Mouse (Mus musculus) mature B cell (primary cell): ENCODE measurements around the gene Gbp7.
"Not testable (repeated sequence)": the region's sequence is repeated elsewhere in the genome, so short reads cannot be mapped to it uniquely, and the experiment has no call there.

ENCODE experiments used
- in situ Hi-C: fragments of 300-500 bp; cut with MboI; formaldehyde crosslinking; loops from 2 replicates; pipeline ENCODE4 v1.14.3; 2019

Gene Gbp7

DNA sequence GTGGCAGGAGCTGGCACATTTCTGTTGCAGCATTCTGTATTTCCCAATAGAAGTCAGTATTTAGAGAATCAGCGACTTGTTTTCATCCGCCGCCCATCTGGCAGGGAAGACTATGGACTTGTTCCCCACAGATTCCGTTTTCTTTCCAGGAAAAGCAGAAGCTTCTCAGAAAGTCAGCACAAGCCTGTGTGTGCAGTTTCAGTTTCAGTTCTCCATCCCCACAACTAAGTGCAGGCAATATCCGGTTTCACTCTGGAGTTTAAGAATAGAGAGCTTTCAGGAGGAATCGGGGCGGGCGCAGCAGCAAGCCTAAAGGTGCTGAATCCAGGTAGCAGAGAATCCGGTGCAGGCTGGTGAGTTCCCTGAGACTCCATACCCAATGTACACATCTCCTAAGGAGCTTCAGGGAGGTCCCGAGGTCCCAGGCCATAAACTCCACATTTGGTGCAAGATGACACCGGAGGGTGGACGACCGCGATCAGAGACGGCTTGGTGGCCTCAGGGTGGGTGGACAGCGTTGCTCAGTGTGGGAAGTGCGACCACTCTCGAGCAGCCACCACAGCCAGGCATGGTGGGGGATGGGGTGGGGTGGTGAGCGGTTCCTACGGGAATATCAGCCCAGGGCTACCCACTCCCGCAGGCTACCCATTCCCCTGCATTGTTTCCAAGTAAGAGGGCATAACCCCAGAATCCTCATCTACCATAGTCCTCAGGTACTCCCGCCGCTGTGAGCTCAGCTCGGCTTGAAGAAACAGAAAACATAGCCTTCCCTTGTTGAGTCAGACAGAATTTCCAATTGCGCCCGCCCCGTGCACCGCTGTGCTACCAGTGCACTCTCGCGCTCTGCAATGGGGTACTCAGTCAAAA is at the start of gene Gbp7:
TSS of gene Gbp7 (plus strand) at position 256 of the 867 bp plus-strand sequence.
- in situ Hi-C loops: no loop called here

DNA sequence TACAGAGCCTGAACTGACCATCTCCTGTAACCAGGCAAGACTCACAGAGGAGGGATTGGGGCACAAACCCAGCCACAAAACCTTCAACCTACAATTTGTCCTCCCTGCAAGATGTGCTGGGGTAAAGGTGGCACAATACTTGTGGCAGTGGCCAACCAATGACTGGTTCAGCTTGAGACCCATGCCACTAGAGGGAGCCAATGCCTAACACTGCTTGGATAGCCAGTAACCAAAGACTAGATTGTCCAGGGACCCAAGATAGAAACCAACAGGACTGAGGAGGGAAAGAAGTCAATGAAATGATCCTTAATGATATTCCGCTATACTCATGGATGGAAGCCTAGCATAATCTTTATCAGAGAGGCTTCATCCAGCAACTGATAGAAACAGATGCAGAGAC is 39.7 kb upstream of the Gbp7 start:
- in situ Hi-C loops: loop anchor here (5.0 to 10.0 kb wide), 3 partner anchors 74 to 214 kb away; partner anchors contain the start of genes Gbp2, Gbp3 and Kyat3

DNA sequence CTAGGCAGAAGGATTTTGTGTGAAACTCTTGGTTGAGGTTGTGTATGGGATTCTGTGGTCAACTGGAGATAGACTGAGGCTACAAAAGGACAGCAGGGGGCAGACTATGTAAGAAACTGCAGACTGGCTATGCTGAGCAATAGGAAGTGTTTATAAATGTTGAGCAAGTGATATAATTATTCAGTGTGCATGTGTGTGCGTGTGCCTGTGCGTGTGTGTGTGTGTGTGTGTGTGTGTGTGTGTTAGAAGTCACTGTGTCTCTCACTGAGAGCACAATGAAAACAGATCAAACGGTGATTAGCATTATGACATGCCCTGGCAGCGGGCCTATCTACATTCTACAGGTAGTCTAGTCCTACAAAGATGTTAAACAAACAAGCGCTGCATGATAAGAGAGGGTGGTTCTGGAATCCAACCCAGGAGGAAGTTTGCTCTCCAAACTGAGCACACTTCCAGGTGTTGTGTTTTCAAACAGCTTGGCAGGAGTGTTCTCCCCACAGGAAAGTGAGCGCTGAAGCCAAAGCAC is 36.5 kb upstream of the Gbp7 start, which contains the start of gene Gbp5:
TSS of gene Gbp5 (plus strand) at position 443 of the 526 bp plus-strand sequence.
- in situ Hi-C loops: loop anchor here (5.0 to 10.0 kb wide), 3 partner anchors 71 to 211 kb away; partner anchors contain the start of genes Gbp2, Gbp3 and Kyat3

DNA sequence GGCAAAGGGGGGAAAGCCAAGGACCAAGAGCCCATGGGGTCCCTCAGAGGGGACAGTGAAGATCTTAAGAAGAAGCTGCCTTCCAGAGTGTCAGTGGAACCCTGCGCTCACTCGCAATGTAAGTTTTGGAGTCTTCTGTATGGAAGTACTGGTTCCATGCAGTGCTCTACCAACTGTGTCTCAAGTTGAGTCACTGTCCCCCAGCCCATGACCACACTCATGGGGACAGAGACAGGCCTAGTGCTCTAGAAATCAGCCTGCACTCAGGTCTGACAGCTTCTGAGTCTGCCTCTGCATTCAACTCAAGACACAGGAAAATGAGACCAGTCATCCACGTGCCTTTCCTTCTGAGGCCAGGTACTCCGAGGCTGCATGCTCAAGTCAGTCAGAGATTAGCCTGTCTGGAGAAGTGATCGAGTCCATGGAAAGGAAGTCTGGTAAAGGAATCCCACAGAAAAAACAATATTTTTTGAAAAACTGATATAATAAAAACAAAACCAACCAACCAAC is 34.9 kb upstream of the Gbp7 start:
- in situ Hi-C loops: loop anchor here (10.0 kb wide), 2 partner anchors 70 to 210 kb away; partner anchors contain the start of genes Gbp3 and Kyat3

DNA sequence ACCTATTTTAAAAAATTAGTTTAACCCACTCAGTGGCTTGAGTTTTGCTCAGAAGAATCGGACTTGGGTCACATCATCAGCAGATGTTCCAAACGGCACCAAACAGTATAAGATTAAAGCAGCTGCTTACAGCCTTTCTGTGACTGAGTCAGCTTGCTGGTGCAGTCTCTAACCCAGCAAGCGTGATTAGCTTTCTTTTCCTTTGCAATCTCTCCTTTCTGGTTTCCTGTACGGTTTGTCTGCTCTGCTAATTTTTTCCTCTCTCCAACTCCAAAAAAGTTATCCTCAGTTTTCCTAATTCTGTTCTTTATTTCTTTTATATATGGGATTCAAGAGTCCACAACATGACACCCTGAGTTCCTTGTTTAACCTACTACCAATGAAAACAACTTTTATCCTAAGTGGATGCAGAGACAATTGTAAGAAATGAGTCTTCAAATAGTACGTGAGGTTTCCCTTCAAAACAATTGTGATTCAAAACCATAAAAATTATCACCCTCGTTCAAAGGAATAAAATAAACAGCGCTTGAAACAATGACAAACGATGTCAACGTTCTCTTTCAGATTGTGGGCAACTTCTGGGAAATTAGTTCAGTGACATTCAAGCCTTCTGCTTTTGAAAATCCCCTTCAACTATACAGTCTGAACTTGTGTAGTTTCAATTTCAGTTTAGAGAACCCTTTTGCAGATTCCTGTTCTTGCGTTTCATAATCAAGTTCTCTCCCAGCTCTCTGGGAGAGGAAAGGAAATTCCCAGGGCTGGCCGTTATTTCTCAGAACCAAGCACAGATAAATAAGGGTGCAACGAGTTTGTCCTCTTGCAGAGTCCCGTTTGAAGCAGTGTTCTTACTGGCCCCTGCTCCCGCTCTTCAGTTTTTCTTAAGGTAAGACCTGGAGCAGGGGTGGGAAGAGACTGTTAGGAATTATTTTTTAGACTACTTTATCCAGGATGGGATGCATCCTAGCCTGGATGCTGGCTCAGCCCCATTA is 33.7 kb upstream of the Gbp7 start:
- in situ Hi-C loops: loop anchor here (10.0 kb wide), 2 partner anchors 68 to 208 kb away; partner anchors contain the start of genes Gbp3 and Kyat3

DNA sequence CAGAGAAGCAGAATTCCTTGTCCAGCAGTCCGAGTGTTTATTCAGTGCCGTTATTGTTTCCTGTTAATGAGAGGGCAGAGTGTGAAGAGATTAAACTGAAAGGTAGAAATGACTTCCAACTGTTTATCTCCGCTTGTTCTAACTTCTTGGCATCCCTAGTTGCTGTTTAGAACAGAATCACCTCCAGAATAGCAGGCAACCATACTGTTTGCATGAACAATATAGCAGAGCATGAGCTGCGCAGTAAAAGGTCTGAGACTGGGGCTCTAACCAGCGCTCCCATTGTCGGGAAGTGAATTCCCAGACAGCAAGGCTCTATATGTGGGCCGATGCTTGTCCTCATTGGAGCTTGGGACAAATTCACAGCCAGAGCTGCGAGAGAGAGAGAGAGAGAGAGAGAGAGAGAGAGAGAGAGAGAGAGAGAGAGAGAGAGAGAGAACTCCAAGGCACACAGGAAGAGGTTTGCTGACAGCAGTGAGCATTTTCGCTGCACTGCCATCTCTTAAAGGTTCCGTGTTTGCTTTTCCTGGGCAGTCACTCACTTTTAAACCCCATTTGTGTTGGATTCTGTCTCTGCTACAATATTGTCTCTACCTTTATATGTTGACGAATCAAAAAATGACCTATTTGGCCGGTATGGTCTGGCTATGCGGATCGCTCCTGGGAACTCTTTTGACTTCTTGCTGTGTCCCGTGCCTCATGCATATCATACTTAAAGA is 32.9 kb upstream of the Gbp7 start:
- in situ Hi-C loops: loop anchor here (10.0 kb wide), 2 partner anchors 68 to 208 kb away; partner anchors contain the start of genes Gbp3 and Kyat3

DNA sequence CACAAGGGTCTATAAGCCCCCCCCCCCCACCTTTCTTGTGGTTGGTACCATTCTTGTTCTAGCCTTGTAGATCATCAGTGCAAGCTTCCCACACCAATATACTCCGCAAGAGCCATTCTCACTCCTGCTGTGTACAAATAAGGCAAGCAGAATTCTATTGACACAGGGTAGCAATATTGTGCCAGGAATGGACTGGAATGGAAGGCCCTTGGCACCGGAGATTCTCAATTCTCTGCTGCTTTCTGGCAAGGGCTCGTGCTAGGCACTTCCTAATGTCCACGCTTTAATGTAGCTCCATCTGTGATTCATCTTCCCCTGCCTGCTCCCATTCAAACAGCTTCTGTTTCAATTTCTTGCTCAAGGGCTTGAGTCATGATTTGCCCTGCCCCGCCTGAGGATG is 31.2 kb upstream of the Gbp7 start:
- in situ Hi-C loops: loop anchor here (10.0 kb wide), 2 partner anchors 66 to 206 kb away; partner anchors contain the start of genes Gbp3 and Kyat3

DNA sequence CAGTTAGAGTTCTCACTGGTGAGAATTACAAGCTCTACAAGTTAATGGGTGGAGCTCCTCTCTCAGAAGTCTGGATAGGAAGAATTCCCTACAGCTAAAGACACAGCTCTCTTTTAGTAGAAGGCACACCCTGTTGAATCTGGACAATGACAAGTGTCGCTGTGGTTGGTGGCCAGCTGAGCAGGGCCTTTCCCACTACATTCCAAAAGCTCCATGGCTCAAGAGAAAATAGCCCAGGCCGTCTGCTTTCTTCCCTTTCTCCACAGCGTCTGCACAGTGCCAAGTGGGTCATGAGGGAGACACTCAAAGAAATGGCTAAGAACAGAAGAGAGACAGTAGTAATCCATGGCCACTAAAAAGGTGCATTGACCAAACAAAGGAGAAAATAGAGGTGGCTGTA is 2.0 kb upstream of the Gbp7 start:
- in situ Hi-C loops: no loop called here

DNA sequence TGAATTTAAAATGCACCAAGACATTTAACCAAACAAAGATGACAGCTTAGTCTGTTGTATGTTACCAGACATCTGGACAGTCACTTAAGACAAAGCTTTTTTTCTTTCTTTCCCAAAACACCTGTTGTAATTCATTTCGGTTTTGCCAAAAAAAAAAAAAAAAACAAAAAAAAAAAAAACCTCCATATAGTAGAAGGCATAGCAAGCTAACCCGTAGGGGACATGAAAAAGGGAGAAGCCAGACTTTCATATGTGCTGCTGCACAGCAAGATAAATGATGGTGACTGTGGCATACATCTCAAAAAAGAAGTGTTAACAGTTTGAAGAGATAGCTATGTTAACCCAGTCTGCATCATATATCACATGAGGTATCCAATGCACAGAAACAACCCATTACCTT is 545 bp upstream of the Gbp7 start:
- in situ Hi-C loops: no loop called here

DNA sequence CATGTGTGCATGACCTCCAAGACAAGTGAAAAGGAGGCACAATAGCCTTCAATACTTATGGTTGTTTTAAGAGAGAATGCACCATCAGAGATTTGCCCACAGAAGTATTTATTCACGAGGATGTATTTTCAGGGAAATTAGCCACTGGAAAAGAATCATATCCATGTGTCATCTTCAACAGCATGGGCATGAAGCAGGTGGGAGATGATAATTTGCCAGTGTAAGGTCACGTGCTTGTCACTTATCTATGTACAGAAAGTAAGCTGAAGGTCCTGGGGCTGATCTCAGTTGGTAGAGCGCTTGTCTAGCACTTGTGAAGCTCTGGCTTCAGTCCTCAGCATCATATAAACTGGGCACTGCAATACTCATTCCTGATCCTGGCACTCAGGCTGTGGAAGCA is 1.5 kb downstream of the Gbp7 start:
- in situ Hi-C loops: no loop called here

DNA sequence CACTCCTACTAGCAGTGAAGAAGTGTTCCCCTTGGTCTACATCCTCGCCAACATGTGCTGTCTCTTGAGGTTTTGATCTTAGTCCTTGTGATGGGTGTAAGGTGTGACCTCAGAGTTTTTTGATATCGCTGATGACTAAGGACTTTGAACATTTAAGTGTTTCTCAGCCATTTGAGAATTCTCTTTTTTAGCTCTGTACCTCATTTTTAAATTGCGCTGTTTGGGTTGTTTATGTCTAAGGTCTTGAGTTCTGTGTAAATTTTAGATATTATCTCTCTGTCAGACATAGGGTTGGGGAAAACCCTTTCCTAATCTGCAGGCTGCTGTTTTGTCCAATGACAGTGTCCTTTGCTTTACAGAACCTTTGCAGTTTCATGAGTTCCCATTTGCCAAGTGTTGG is 3.0 kb downstream of the Gbp7 start:
- in situ Hi-C loops: no loop called here

DNA sequence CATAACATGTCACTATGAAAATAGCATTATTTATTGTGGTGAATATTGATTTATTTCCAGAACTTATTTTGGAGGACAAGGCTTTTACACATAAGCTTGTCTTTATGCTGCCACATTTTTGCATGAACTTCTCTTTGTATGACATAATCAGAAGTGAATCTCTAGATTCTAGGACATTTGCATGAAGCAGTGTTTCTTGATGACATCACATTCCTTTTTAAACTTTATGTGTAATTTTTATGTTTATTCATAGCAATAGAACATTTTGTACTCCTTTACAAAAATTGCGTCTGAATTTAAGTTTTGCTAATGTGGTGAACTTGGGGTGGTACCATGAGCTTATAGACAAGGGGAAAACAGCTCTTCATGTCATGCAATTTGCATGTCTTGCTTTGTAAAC is 5.5 kb downstream of the Gbp7 start:
- in situ Hi-C loops: no loop called here

DNA sequence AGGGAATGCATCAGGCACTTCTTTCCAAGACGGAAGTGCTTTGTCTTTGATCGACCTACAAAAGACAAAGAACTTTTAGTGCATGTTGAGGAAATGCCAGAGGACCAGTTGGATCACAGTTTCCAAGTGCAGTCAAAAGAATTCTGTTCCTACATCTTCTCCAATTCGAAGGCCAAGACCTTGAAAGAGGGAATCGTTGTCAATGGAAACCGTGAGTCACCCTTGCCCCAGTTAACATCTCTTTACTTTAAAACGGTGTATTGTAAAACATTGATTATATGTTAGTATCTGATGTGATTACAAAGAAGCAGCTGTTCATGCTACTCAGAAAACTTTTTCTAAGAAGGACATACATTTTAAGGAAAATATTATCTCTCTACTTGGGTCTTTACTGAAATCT is 11.2 kb downstream of the Gbp7 start:
- in situ Hi-C loops: no loop called here

DNA sequence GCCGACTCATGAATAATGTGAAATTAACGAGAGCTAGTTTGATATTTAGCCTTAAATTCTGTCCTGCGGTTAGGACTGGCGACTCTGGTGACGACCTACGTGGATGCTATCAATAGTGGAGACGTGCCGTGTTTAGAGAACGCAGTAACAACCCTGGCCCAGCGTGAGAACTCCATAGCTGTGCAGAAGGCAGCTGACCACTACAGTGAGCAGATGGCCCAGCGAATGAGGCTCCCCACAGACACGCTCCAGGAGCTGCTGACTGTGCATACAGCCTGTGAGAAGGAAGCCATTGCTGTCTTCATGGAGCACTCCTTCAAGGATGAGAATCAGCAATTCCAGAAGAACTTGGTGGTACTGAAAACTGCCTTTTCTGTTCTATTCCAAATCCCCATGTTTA is 12.6 kb downstream of the Gbp7 start:
- in situ Hi-C loops: not testable (repeated sequence)

DNA sequence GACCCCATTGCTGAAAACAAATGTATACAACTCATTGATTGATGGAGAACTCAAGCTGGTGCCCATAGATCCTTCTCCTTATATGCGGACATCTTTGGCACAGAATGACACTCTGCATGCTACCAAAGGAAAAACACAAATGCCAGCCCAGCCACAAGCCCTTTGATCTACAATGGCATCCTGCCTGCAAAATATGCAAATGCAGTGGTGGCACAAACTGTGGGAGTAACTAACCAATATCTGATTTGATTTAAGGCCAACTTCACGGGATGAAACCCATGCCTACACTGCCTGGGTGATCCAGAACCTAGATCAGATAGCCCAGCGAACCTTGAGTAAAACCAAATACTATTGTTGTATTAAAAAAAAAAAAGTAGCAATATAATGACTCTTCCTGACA is 16.5 kb downstream of the Gbp7 start:
- in situ Hi-C loops: no loop called here

DNA sequence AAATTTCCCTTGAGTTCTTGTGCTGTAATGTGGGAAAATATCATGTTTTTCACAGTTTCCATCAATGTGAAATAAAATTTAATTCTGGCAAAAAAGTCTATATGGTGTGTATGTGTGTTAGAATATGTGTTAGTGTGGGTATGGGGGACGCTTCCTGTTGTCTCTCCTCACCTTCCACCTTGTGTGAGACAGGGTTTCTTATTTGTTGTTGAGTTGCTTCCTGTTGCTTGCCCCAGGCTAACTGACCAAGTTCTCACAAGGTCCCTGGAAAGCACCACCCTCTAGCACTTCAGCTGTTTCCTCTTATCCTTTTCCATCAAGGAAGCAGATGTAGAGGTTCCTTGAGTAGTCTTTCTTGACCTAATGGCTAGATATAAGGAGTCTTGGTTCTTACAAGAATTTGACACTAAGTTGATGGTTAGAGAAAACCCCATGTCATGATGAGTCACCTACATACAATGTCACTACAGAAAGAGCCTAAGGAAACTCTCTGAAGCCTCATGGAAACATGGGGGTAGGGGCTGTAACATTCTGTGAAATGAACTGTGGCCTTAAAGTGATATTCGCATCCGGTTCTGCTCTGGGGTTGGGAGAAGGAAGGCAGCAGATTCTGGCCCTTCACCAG is 20.0 kb downstream of the Gbp7 start:
- in situ Hi-C loops: no loop called here

DNA sequence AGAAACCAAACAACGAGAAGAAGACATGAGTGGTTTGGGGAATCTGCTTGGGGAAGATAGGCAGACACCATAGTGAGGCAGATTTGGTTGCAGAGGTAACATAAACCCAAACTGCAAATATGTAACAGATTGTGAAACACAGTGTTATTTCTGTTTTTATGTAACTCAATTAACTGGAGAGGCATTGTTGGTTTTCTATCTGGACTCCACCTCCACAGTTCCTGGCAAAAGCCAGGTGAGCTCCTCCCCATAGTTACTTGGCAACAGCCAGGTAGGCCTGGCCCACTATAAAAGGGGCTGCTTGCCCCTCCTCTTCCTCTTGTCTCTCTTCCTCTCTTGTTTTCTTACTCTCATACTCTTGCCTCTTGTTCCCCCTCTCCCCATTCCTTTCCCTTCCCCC is 24.5 kb downstream of the Gbp7 start:
- in situ Hi-C loops: no loop called here

DNA sequence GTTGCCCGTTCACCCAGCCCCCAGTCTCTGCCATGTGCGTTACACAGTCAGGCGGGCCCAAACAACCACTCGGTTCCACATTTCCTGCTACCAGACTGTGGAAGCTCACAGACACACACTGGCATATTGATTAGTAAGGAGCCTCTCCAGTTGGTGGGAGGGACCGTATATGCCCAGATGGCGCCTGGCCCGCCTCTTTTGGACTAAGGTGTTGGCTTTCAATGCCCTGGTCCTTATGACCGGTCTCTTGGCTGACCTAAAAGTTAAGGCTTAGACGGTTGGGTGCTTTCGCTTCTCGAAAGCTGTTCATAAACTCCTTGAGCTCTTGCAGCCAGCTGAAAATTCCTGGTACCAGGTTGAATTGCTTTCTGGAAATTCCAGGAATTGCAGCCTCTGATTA is 25.5 kb downstream of the Gbp7 start:
- in situ Hi-C loops: no loop called here

DNA sequence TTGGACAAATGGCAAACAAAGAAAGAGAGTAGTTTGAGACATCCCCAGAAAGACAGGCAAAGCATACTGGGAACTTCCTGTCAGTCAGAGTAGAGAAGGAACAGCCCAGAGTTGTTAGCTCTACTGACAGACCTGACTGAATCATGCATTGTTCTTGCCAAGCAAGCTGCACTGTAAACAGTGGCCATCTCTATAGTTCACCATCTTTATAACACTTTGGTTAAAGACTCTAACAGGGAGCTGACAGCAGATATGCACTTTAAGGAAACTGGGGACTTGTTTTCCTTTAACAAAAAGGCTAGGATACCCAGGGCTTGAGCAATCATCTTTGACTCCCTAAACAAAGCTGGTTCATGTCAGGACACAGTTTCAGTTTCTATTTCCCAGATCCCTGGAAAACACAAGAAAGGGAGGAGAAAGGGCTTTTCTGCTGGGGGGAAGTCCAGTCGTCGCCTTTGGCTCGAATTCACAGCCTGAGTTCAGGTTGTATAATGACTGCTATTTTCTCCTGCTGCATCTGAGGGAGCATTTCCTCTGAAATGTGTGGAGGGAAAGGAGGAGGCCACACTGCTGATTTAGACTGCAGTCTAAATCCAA is 29.6 kb downstream of the Gbp7 start, which contains the start of gene Gbp3:
TSS of gene Gbp3 (plus strand) at position 395 of the 597 bp plus-strand sequence.
- in situ Hi-C loops: loop anchor here (10.0 kb wide), 1 partner anchor 65 kb away; the partner anchor contains the start of gene Gbp5
